Mouse (Mus musculus): ENCODE data around the gene Rin2. TPM values are rescaled to one million over a fixed set of nuclear protein-coding genes. Genes with fewer than 3 reads are reported as not detected.
A peak's percentile ranks its signal among the peaks of the same experiment; 100 is the strongest.

The Rin2 gene
- polyA plus RNA-seq, 1 experiment: 12.3 TPM

DNA sequence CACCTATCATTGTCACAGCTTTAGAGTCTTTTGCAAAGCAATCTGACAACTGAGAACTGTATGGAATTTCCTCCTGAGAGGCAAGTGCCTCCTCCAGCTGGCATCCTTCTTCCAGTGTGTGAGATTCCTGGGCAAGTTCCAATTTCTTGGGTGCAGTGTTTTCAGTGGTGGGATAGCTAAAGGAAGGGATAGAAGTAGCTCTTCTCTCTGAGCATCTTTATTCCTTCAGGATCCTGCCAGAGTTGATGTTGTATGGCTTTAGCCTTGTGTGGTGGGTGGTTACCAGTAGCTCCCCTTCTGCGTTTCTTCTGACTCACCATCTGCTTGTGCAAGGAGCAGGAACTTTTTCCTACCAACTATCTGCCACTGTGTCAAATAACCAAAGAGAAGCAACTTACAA, 9.1 kb downstream of the Rin2 start:
- H3K27ac ChIP-seq (ENCODE audit: insufficient read depth, low read length): no peak overlapping the region
- H3K27me3 ChIP-seq (ENCODE audit: control insufficient read depth, insufficient read depth, low read length): no peaks in the 10 kb centered on the region
- H3K4me1 ChIP-seq (ENCODE audit: control insufficient read depth, insufficient read depth, low read length): no peaks in the 10 kb centered on the region
- no peak for TF ChIP-seq CTCF (IDR thresholded peaks at IDR 0.05; ENCODE audit: borderline replicate concordance, insufficient read depth, low read depth, low read length)
- no peak for TF ChIP-seq POLR2A (IDR thresholded peaks at IDR 0.05; ENCODE audit: borderline replicate concordance, insufficient read depth, low read length)
- H3K4me3 ChIP-seq (replicated peaks; ENCODE audit: insufficient read depth, low read depth, low read length): no peak overlapping the region
- 66% methylated on average over 1 of the region's 1 CpGs for WGBS
- no peak for DNase-seq

DNA sequence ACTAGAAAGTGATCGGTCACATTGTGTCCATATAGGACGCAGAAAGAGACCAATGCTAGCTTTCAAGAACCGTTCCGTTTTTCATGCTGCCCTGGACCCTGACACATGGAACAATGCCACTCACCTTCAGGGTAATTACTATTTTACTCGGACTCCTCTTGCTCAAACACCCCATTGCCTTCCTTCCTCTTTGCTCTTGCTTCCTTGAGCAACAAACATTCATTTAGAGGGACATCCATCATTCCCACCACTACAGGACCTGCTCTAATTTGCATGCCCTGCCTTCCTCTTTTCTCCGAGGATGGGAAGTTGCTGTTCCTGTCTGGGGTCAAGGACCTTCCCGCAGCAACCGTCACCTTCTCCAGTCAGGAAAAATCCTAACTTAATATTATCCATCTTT, 9.9 kb downstream of the Rin2 start:
- TF ChIP-seq POLR2A (IDR thresholded peaks at IDR 0.05; ENCODE audit: borderline replicate concordance, insufficient read depth, low read length) (no peak), CTCF (IDR thresholded peaks at IDR 0.05; ENCODE audit: borderline replicate concordance, insufficient read depth, low read depth, low read length) (no peak)
- DNase-seq: no peak
- H3K27ac ChIP-seq (ENCODE audit: insufficient read depth, low read length): no peak overlapping the region
- H3K4me1 ChIP-seq (ENCODE audit: control insufficient read depth, insufficient read depth, low read length): no peaks in the 10 kb centered on the region
- no peak overlapping the region for H3K4me3 ChIP-seq (replicated peaks; ENCODE audit: insufficient read depth, low read depth, low read length)
- 92% methylated on average over 8 of the region's 8 CpGs for WGBS
- no peaks in the 10 kb centered on the region for H3K27me3 ChIP-seq (ENCODE audit: control insufficient read depth, insufficient read depth, low read length)

DNA sequence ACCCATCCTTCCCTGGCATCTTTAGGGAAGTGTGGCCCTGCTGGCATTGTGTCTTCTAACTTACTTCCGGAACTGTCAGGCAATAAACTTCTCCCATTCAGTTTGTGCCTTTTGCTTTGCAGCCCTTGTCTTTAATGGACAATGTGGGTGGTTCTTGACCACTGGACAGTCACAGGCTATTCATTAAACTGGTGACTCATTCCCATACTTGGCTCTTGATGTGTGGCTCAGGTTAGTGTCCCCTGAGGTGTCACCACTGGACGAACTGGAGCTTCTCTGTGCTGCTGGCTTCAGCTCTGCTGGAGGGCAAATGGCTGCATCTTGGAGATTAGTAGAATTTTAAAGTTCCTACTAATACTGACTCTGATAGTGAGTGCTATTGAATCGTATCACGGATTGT, 11.0 kb downstream of the Rin2 start:
- WGBS: 87% methylated on average over 4 of the region's 4 CpGs
- TF ChIP-seq CTCF (IDR thresholded peaks at IDR 0.05; ENCODE audit: borderline replicate concordance, insufficient read depth, low read depth, low read length) (no peak), POLR2A (IDR thresholded peaks at IDR 0.05; ENCODE audit: borderline replicate concordance, insufficient read depth, low read length) (no peak)
- DNase-seq: no peak

DNA sequence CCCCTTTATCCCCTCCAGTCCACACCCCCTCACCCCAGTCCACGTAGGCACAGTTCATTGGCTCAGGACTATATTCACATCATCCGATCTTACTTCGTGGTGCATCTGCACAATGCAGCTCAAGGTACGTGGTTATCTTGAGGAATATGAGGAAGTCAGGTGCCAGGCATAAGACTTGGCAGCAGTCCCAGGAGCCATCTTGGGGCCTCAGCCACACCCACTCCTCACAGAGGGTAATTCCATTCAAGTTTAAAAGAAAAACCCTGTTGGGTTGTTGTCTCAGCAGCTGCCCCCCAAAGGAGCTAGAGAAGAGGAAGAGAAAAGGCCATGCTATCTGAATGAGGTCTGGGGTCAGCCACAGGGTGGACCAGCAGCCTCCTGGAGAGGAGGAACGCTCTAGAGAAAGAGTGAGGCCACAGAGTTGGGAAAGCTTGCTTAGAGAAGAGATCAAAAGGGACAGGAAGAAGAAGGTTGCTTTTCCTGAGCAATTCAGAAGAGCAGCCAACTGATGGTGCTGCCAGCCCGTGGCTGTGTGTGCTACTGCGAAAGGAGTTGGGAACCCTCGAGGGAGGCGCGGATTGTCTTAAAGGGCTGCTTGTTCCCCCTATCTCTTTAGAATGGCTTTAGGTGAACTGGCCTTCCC, 16.5 kb downstream of the Rin2 start:
- Histone ChIP-seq H3K27ac (ENCODE audit: insufficient read depth, low read length) (no peak overlapping the region), H3K4me1 (ENCODE audit: control insufficient read depth, insufficient read depth, low read length) (no peaks in the 10 kb centered on the region), H3K27me3 (ENCODE audit: control insufficient read depth, insufficient read depth, low read length) (no peaks in the 10 kb centered on the region), H3K4me3 (replicated peaks; ENCODE audit: insufficient read depth, low read depth, low read length) (no peak overlapping the region)
- WGBS: 77% methylated on average over 10 of the region's 10 CpGs
- TF ChIP-seq CTCF (IDR thresholded peaks at IDR 0.05; ENCODE audit: borderline replicate concordance, insufficient read depth, low read depth, low read length) (no peak), POLR2A (IDR thresholded peaks at IDR 0.05; ENCODE audit: borderline replicate concordance, insufficient read depth, low read length) (no peak)
- DNase-seq: no peak

More for the DNA sequence above, 11.0 kb downstream of the Rin2 start:
- Histone ChIP-seq H3K27me3 (ENCODE audit: control insufficient read depth, insufficient read depth, low read length) (no peaks in the 10 kb centered on the region), H3K4me3 (replicated peaks; ENCODE audit: insufficient read depth, low read depth, low read length) (no peak overlapping the region), H3K27ac (ENCODE audit: insufficient read depth, low read length) (no peak overlapping the region), H3K4me1 (ENCODE audit: control insufficient read depth, insufficient read depth, low read length) (no peaks in the 10 kb centered on the region)

DNA sequence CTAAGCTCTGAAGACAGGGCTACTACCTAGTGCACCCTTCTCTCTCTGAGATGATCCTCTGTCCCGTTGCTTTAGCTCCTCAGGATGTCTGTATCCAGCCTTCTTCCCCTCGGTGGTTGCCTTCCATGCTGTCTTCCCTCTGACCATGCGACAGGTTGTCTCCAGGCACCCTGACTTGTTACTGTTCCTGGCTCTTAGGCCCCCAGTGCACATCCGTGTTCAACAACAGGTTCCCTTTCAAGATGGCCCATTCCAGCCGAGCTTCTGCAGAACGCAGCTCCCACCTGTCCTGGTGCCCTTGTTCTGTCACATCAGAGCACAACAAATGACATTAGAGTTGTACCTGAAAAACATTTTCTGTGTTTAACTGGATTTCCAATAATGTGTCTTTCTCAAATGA, 22.1 kb downstream of the Rin2 start:
- no peak overlapping the region for H3K27ac ChIP-seq (ENCODE audit: insufficient read depth, low read length)
- TF ChIP-seq CTCF (IDR thresholded peaks at IDR 0.05; ENCODE audit: borderline replicate concordance, insufficient read depth, low read depth, low read length) (no peak), POLR2A (IDR thresholded peaks at IDR 0.05; ENCODE audit: borderline replicate concordance, insufficient read depth, low read length) (no peak)
- no peak for DNase-seq
- no peaks in the 10 kb centered on the region for H3K4me1 ChIP-seq (ENCODE audit: control insufficient read depth, insufficient read depth, low read length)
- 84% methylated on average over 6 of the region's 6 CpGs for WGBS
- H3K4me3 ChIP-seq (replicated peaks; ENCODE audit: insufficient read depth, low read depth, low read length): no peak overlapping the region
- no peaks in the 10 kb centered on the region; the same call in 1 of the 2 replicates for H3K27me3 ChIP-seq (ENCODE audit: control insufficient read depth, insufficient read depth, low read length)

DNA sequence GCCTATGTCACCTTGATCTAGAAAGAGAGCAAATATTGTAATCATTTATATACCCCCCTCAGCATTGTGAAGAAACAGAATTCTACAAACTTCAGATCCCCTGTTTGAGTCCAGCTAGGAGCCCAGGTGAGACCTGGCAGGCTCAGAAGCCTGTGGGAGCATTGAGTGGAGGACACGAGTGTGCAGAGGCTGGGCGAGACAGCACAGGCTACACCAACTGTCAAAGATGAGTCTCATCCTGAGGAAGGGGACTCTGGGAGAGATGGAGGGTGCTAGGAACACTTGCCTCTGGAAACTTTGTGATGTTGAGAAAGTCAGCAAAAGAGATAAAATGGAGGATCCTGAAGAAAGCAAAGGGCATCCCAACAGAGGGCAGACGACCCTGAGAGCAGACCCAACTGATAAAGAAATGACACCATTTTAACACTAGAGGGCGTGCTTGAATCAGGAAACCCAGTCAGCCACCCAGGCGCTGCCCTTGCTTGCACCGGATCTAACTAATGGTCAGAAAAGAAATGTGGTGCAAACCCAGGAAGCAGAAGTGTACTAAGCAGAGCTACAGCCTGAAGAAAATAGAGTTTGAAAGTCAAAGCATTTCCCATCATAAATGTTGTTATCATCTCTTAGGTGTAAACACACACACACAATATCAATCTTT, 24.5 kb downstream of the Rin2 start:
- DNase-seq: peak; percentile 40 to 60
- H3K27ac ChIP-seq (ENCODE audit: insufficient read depth, low read length): no peak overlapping the region
- no peak overlapping the region for H3K4me3 ChIP-seq (replicated peaks; ENCODE audit: insufficient read depth, low read depth, low read length)
- no peaks in the 10 kb centered on the region for H3K4me1 ChIP-seq (ENCODE audit: control insufficient read depth, insufficient read depth, low read length)
- WGBS: 35% methylated on average over 6 of the region's 6 CpGs
- H3K27me3 ChIP-seq (ENCODE audit: control insufficient read depth, insufficient read depth, low read length): no peaks in the 10 kb centered on the region; the same call in 1 of the 2 replicates
- peak; percentile 78 for TF ChIP-seq CTCF (IDR thresholded peaks at IDR 0.05; ENCODE audit: borderline replicate concordance, insufficient read depth, low read depth, low read length)
- no peak for TF ChIP-seq POLR2A (IDR thresholded peaks at IDR 0.05; ENCODE audit: borderline replicate concordance, insufficient read depth, low read length)

DNA sequence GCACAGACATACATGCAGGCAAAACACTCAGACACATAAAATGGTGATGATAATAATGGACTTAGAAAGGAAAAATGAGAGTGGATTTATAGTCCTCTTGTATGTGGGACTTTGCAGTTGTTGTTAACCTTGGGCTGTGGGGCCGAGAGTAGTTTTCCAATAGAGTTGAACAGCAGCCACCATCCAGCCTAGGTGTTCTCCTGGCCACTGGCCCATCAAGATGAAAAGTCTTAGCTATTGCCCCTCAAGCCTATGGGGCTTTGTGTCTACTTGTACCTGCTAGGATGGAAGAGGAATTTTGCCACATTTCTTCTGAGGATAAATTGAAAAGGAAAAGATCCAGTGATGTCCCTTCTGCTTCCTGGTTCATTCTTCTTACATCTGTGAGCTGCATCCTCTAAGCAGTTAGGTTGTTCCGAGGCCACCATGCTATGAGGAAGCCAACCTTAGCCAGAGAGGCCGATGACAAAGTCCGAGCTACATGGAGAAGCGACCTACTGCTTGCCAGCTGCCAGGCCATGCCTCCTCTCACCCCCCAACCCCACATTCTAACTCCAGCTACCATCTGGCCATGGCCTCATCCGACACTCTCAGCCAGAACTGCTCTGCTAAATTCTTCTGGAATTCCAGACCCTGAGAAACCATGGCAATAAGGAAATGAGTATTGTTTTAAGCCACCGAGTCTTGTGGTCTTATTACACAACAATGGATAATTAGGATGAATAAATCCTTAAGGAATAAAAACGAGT, 25.4 kb downstream of the Rin2 start:
- no peak for TF ChIP-seq POLR2A (IDR thresholded peaks at IDR 0.05; ENCODE audit: borderline replicate concordance, insufficient read depth, low read length)
- no peak for TF ChIP-seq CTCF (IDR thresholded peaks at IDR 0.05; ENCODE audit: borderline replicate concordance, insufficient read depth, low read depth, low read length)
- no peaks in the 10 kb centered on the region for H3K4me1 ChIP-seq (ENCODE audit: control insufficient read depth, insufficient read depth, low read length)
- WGBS: 26% methylated on average over 8 of the region's 8 CpGs
- no peak overlapping the region for H3K27ac ChIP-seq (ENCODE audit: insufficient read depth, low read length)
- DNase-seq: no peak
- no peak overlapping the region for H3K4me3 ChIP-seq (replicated peaks; ENCODE audit: insufficient read depth, low read depth, low read length)
- H3K27me3 ChIP-seq (ENCODE audit: control insufficient read depth, insufficient read depth, low read length): no peaks in the 10 kb centered on the region; the same call in 1 of the 2 replicates
